Mouse (Mus musculus) E14TG2a.4 (cell line): ENCODE measurements around the gene BC061237.
"Not testable (repeated sequence)": the region's sequence is repeated elsewhere in the genome, so short reads cannot be mapped to it uniquely, and the experiment has no call there.

Source experiments
- H3K27me3 ChIP-seq: 2 replicates; pipeline ENCODE4 v1.6.1; 2014; ENCODE audit warnings: low read length, control low read depth; ENCODE audit not compliant: insufficient read depth
- H3K36me3 ChIP-seq: 2 replicates; pipeline ENCODE4 v1.6.1; 2014; ENCODE audit warnings: low read length, control low read depth; ENCODE audit not compliant: insufficient read depth
- H3K4me1 ChIP-seq: replicated peaks from 2 replicates; pipeline ENCODE4 v1.6.1; 2014; ENCODE audit warnings: low read depth, low read length, control low read depth
- H3K4me3 ChIP-seq: replicated peaks from 2 replicates; pipeline ENCODE4 v1.5.1; 2014; ENCODE audit warnings: mild to moderate bottlenecking, low read length
- H3K9me3 ChIP-seq: 2 replicates; pipeline ENCODE4 v1.6.1; 2014; ENCODE audit warnings: low read length, control low read depth

The BC061237 gene

DNA sequence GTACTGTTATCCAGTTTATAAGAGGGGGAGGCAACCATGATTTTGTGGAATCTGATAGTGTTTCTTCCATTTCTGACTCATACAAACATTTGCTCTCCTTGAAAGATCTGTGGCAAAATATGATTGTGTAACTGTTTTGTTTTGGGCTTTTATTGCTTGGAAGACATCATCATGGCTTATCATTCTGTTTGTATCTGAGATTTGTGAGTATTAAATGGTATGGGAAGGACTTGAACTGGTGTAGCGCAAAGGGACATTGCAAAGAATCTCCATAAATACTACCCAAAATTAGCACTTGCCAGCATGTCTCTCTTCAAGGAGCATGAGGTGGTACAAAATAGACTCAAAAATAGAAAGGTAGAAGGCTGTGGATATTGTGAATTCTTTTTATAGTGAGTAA lies at the start of gene BC061237:
Gene BC061237 (plus strand): TSS at position 301 of the 400 bp plus-strand sequence.
- not testable (repeated sequence) for H3K36me3 ChIP-seq, H3K4me3 ChIP-seq, H3K4me1 ChIP-seq, H3K27me3 ChIP-seq, H3K9me3 ChIP-seq

DNA sequence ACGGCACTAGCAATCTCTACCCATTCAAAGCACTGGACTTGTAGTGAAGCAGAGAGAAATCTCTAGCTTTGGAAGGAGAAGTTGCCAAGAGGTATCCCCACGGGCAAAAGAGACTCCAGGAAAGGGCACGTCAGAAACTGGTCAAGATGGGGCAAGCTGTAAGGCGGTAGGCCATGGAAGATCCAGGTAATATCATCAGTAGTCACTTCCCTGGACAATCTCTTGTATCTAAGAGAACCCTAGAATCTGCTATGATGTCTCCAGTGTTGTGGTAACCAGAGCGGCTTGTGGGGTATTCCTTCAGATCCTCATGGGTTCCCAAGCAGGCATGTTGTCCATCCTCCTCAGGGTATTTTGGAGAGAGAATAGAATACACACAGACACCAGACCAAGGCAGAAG lies 25.7 kb downstream of the BC061237 start, which contains the start of gene Gm17093:
Gene Gm17093 (plus strand): TSS at position 301 of the 400 bp plus-strand sequence.
- not testable (repeated sequence) for H3K4me1 ChIP-seq, H3K27me3 ChIP-seq, H3K4me3 ChIP-seq, H3K36me3 ChIP-seq
- H3K9me3 ChIP-seq = peaks cover 13% of the 10 kb centered on the region

GRCm38 (mm10) chr14:44547961-44548360 lies 55.7 kb downstream of the BC061237 start:
- H3K36me3 ChIP-seq, H3K9me3 ChIP-seq, H3K4me1 ChIP-seq, H3K27me3 ChIP-seq, H3K4me3 ChIP-seq: not testable (repeated sequence)
